Mouse (Mus musculus): ENCODE results near the gene Serbp1.
"Not testable (repeated sequence)": the region's sequence is repeated elsewhere in the genome, so short reads cannot be mapped to it uniquely, and the experiment has no call there.

Serbp1 gene

GRCm38 (mm10) chr6:67237977-67238376 lies at the start of gene Serbp1:
Serbp1 (plus strand) TSS chr6:67238176.
- no peak for DNase-seq (ENCODE audit: low spot score in 2 of 2)

- DNase-seq (ENCODE audit: low spot score in 2 of 2) = no peak
Measured at GRCm38 (mm10) chr6:67193591-67193990, 44.4 kb upstream of the Serbp1 start.

- no peak for DNase-seq (ENCODE audit: low spot score in 2 of 2)
Measured at GRCm38 (mm10) chr6:67194606-67195005, 43.4 kb upstream of the Serbp1 start.

- DNase-seq (ENCODE audit: low spot score in 2 of 2) = no peak
Measured at GRCm38 (mm10) chr6:67195148-67195611, 42.8 kb upstream of the Serbp1 start.

- DNase-seq (ENCODE audit: low spot score in 2 of 2) = no peak
Measured at GRCm38 (mm10) chr6:67196821-67197220, 41.2 kb upstream of the Serbp1 start.

GRCm38 (mm10) chr6:67198085-67198484 lies 39.9 kb upstream of the Serbp1 start:
- peak in 1 of 2 experiments; percentile 30 for DNase-seq (ENCODE audit: low spot score in 2 of 2)

- DNase-seq (ENCODE audit: low spot score in 2 of 2) = peak in 1 of 2 experiments; percentile 56
Measured at GRCm38 (mm10) chr6:67200715-67201322, 37.2 kb upstream of the Serbp1 start.

GRCm38 (mm10) chr6:67205081-67206037 lies 32.6 kb upstream of the Serbp1 start:
- no peak for DNase-seq (ENCODE audit: low spot score in 2 of 2)

GRCm38 (mm10) chr6:67212362-67212761 lies 25.6 kb upstream of the Serbp1 start:
- no peak for DNase-seq (ENCODE audit: low spot score in 2 of 2)

- no peak for DNase-seq (ENCODE audit: low spot score in 2 of 2)
Measured at GRCm38 (mm10) chr6:67213429-67214098, 24.4 kb upstream of the Serbp1 start.

GRCm38 (mm10) chr6:67217402-67217801 lies 20.6 kb upstream of the Serbp1 start:
- DNase-seq (ENCODE audit: low spot score in 2 of 2) = no peak

- no peak for DNase-seq (ENCODE audit: low spot score in 2 of 2)
Measured at GRCm38 (mm10) chr6:67217846-67218245, 20.1 kb upstream of the Serbp1 start.

- DNase-seq (ENCODE audit: low spot score in 2 of 2) = no peak
Measured at GRCm38 (mm10) chr6:67218566-67218965, 19.4 kb upstream of the Serbp1 start.

- not testable (repeated sequence) for DNase-seq (ENCODE audit: low spot score in 2 of 2)
Measured at GRCm38 (mm10) chr6:67219931-67220330, 18.0 kb upstream of the Serbp1 start.

GRCm38 (mm10) chr6:67220731-67221130 lies 17.2 kb upstream of the Serbp1 start:
- no peak for DNase-seq (ENCODE audit: low spot score in 2 of 2)

GRCm38 (mm10) chr6:67223082-67223481 lies 14.9 kb upstream of the Serbp1 start:
- DNase-seq (ENCODE audit: low spot score in 2 of 2) = no peak

GRCm38 (mm10) chr6:67223499-67223898 lies 14.5 kb upstream of the Serbp1 start:
- no peak for DNase-seq (ENCODE audit: low spot score in 2 of 2)

- no peak for DNase-seq (ENCODE audit: low spot score in 2 of 2)
Measured at GRCm38 (mm10) chr6:67226286-67226685, 11.7 kb upstream of the Serbp1 start.

- peak in 1 of 2 experiments; percentile 15 for DNase-seq (ENCODE audit: low spot score in 2 of 2)
Measured at GRCm38 (mm10) chr6:67228459-67229107, 9.4 kb upstream of the Serbp1 start.

- DNase-seq (ENCODE audit: low spot score in 2 of 2) = no peak
Measured at GRCm38 (mm10) chr6:67229521-67229920, 8.5 kb upstream of the Serbp1 start.

- no peak for DNase-seq (ENCODE audit: low spot score in 2 of 2)
Measured at GRCm38 (mm10) chr6:67229922-67230518, 8.0 kb upstream of the Serbp1 start.

Data from cerebellum, postnatal 4 days (tissue).